Mouse (Mus musculus): ENCODE measurements around the gene Fam166b.

GRCm38 (mm10) chr4:43463102-43463501 lies 34.2 kb upstream of the Fam166b start:
- TF ChIP-seq POLR2A (IDR thresholded peaks at IDR 0.05; ENCODE audit: low read depth, low read length) (no peak), CTCF (conservative IDR thresholded peaks at IDR 0.05; ENCODE audit: insufficient read depth, insufficient read length, low read depth, low read length) (no peak)
